Mouse (Mus musculus) splenic B cell, adult 2 months (primary cell): ENCODE results near the gene H2al1g.
"Not testable (repeated sequence)": the region's sequence is repeated elsewhere in the genome, so short reads cannot be mapped to it uniquely, and the experiment has no call there.

ENCODE experiments used
- DNase-seq: peaks from one replicate; pipeline ENCODE4 v3.0.0-alpha.2; 2011; ENCODE audit warnings: low read depth, low spot score
- H3K27me3 ChIP-seq: 2 replicates; pipeline ENCODE4 v1.6.1; 2012; ENCODE audit warnings: mild to moderate bottlenecking, low read length, moderate library complexity, mixed read lengths; ENCODE audit not compliant: control insufficient read depth, poor library complexity, insufficient read depth, severe bottlenecking
- H3K36me3 ChIP-seq: 2 replicates; pipeline ENCODE4 v1.6.1; 2012; ENCODE audit warnings: mild to moderate bottlenecking, low read length, moderate library complexity, mixed read lengths; ENCODE audit not compliant: control insufficient read depth, poor library complexity, insufficient read depth, severe bottlenecking

Gene H2al1g

DNA sequence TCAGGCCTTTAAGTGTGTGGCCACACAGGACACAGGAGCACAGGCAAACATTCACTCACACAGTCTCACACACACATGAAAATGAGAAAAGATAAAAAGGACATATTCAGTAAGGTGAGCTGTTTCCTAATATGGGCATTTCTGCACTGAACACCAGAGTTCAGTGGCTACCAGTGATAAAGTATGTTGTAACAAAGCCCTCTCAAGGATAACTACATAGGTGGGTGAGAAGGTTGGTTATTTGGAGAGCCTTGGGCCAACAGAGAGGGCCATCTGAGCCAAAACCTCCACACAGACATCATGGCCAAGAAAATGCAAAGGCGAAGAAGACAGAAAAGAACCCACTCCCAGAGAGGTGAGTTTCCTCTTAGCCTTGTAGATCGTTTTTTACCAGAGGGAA, 9.5 kb downstream of the H2al1g start, which contains the start of gene H2al1j:
H2al1j (plus strand) TSS at position 301 of the 400 bp plus-strand sequence.
- H3K36me3 ChIP-seq, DNase-seq, H3K27me3 ChIP-seq: not testable (repeated sequence)

DNA sequence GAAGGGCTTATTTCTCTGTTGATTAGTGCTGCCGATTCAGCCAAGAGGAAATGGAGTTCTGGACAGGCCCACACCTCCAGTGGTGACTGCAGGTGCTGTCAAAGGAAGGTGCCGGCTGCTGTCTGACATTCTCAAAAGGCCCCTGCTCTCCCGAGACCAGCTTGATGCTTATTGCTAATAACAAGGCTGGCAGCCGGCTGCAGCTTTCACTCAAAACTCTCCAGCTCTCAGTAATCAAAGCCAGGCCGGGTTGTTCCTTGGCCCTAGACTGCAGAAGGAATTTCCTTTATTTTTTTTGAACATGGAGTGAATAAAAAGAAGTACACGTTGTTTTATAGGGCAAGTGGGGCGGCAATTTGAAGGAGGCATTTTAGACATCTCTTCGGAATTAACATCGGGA, 27.7 kb downstream of the H2al1g start:
- no peaks in the 10 kb centered on the region for H3K36me3 ChIP-seq
- no peaks in the 10 kb centered on the region for H3K27me3 ChIP-seq
- DNase-seq: no peak

DNA sequence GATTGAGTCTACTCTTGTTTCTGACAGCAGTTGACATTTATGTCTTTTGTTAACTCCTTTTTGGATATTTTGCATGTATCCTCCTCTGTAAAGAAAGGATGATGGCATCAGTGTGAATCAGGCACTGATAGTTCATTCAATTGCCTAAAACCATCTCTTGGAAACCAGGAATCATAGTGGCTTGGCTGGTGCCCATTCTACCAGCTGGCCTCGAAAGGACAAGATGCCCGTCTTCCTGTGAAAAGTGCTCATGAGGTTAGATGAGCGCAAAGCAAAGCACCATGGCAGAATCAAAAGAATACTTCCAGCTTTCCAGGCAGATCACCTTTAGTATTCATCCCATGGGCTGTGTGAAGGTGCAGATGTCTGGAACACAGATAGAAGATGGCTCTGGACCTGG, 28.7 kb downstream of the H2al1g start:
- no peak for DNase-seq
- H3K36me3 ChIP-seq: no peaks in the 10 kb centered on the region
- H3K27me3 ChIP-seq: no peaks in the 10 kb centered on the region

DNA sequence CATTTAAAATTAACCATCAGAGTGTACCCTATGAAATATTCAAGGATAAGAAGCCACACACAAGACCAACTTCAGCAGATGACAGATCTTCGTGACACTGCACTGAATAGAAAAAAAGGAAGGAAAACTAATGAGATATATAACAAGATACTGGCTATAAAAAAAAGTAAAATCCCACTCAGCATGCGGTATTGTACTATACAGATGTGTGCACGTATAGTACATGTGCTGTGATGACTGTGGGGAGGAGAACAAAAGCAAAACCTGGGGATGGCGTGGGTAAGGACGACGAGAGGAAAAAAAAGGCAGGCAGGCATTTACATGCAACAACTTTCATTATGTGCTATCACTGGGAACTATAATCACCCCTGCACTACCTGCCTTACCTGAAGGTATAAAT, 42.8 kb downstream of the H2al1g start:
- Histone ChIP-seq H3K27me3 (no peaks in the 10 kb centered on the region), H3K36me3 (no peaks in the 10 kb centered on the region)
- no peak for DNase-seq

DNA sequence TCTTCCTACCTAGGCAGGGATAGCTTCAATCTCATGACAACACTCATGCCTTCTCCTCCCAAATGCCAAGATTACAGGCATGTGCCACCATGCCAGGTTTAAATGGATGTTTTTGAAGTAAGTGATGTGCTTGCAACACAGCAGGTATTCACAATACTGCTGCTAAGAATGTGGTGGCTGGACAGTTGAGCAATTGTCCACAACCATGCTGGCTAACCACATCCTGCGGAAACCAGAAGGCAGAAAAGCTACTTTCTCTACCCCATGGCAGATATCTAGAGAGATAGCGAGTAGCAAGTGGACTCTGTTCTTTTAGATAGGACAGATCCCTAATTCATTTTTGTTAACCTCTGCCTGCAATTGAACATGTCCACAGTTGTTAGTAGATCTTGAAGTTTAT, 43.2 kb downstream of the H2al1g start:
- no peaks in the 10 kb centered on the region for H3K27me3 ChIP-seq
- no peaks in the 10 kb centered on the region for H3K36me3 ChIP-seq
- DNase-seq: no peak

DNA sequence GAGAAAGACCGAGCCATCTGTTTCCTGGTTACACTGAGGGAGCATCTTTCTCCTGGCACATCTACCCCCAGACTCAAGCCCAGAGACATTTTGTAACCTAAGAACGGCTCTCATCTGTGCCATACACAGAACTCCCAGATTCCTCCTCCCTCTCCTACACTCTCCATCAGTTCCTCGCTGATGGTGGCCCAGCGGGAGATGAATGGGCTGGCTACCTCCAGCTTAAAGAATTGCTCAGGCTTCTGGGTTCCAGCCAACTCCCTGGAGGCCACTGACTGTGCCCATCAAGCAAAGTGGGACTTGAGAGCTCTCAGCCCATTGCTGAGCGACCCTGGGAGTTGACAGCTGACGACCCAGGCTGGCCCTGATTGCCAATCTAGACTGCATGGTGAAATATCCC, 45.8 kb downstream of the H2al1g start:
- Histone ChIP-seq H3K36me3 (no peaks in the 10 kb centered on the region), H3K27me3 (no peaks in the 10 kb centered on the region)
- DNase-seq: no peak

DNA sequence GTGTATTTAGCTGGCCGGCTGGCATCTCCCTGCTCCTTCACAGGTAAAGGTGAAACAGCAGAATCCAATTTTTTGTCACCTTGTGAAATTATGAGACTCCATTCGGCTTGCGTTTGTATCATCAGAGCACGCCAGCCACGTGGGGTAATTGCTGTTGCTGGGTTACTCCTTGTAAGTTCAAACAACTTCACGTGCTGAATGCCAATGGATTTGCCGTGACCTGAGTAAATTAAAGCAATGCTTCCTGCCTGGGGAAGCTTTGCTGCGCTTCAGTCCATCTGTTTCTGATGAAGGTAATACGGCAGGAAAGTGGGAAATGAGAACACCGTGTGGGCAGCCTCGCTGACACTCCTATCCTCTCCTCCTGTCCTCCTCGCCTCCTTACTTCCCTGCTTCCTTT, 47.1 kb downstream of the H2al1g start:
- H3K36me3 ChIP-seq: no peaks in the 10 kb centered on the region
- DNase-seq: no peak
- no peaks in the 10 kb centered on the region for H3K27me3 ChIP-seq
